Mouse (Mus musculus) B cell, adult (primary cell): ENCODE measurements around the gene Dnajc22. TPM values are rescaled to one million over a fixed set of nuclear protein-coding genes. Genes with fewer than 3 reads are reported as not detected.

Experiments
- total RNA-seq: library from RNA; stranded (reverse); gene quantifications from 4 replicates; pipeline ENCODE4 v1.2.4, GENCODE M21; 2023; ENCODE audit not compliant: inconsistent age

Gene Dnajc22
- 0.33 TPM in 1 of 4 replicates, not detected in the others for total RNA-seq

DNA sequence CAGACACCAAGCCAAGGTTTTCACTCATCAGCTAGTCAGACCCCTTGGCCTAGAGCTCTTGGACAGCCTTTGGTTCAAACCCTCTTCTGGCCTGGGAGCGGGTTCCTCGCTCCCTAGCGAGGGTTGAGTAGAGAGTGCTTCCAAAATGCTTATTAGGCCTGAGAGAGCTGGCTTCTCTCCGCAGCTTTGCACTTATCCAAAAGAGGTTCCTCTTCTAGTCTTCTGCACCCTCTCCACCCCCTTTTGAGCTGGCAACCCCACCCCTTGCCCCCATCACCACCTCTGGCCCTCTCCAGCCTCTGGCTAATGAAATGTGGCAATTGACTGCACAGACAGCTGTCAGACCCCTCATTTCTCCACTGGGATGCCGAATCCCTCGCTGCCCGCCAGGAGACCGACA, at the start of gene Dnajc22:
Gene Dnajc22 (plus strand): TSS at position 301 of the 400 bp plus-strand sequence.

DNA sequence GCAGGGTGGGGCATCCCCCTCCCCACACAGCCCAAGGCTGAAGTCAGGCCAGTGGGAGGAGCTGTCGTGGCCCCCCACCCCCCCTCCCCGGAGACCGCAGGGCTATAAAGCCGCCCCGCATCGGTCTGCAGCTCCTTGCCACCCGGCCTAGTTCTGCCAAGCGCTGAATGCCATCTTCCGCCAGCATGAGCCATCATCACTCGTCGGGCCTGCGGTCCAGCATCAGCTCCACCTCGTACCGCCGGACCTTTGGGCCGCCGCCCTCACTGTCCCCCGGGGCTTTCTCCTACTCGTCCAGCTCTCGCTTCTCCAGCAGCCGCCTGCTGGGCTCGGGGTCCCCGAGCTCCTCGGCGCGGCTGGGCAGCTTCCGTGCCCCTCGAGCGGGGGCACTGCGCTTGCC, 37.9 kb upstream of the Dnajc22 start, which contains the start of gene Prph:
Gene Prph (plus strand): TSS at position 135 of the 400 bp plus-strand sequence.

GRCm38 (mm10) chr15:99074019-99074599, 18.9 kb upstream of the Dnajc22 start, which contains the start of gene Troap:
Gene Troap, plus strand, starts transcription at chr15:99074575.

DNA sequence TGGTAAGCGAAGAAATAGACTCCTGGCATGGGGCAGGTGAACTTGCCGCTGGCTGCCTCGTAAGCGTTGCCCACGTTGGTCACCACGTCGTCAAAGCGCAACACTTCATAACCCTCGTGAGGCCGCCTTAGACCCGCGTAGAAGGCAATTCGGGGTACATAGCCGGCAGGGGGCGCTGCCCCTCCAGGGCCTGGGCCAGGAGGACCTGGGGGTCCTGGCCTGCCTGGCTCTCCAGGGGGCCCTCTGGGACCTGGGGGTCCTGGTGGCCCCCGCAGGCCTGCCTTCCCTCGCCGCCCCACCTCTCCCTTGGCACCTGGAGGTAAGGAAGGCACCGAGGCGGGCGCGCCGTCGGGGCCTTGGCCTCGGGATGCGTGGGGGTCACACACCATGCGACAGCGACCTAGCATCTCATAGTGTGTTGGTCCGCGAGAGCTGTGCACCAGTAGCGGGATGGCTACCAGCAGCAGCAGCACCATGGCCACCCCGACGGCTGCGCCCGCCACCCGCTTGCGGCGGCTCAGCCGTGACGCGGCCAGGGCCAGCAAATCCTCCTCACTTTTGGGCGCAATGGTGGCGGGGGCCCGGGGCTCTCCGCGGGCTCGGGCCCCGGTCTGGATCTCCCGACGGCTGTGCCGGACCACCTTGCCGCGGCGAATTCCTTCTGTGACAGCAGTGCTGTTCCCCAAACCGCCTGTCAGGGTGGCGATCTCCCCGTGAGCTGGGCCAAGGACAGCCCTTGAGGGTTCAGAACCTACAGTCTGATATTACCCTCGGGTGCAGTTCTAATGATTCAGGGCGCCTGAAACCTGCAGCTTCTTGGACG, 5.5 kb upstream of the Dnajc22 start, which contains the start of gene C1ql4:
Gene C1ql4 (minus strand): TSS at position 565 of the 823 bp plus-strand sequence.

GRCm38 (mm10) chr15:99125711-99126080, 32.7 kb downstream of the Dnajc22 start, which contains the start of gene Spats2:
Gene Spats2, plus strand, starts transcription at chr15:99125916.

Other genes with a start within 250 kb of the Dnajc22 start
- gene Kmt2d, start 222.0 kb upstream of the Dnajc22 start, total RNA-seq: 168 to 182 TPM (median 176 TPM) in 4 replicates
- gene Rhebl1, start 198.6 kb upstream of the Dnajc22 start, total RNA-seq: 18.3 to 23.1 TPM (median 21.3 TPM) in 4 replicates
- 0.80 TPM in 1 of 4 replicates, not detected in the others for gene Dhh, start 194.6 kb upstream of the Dnajc22 start, total RNA-seq
- gene Lmbr1l, start 174.9 kb upstream of the Dnajc22 start, total RNA-seq: 228 to 245 TPM (median 238 TPM) in 4 replicates
- 147 to 162 TPM (median 158 TPM) in 4 replicates for gene Tuba1b, start 158.6 kb upstream of the Dnajc22 start, total RNA-seq
- gene Gm49450, start 139.6 kb upstream of the Dnajc22 start, total RNA-seq: not detected in 4 replicates
- 132 to 146 TPM (median 141 TPM) in 4 replicates for gene Tuba1a, start 139.5 kb upstream of the Dnajc22 start, total RNA-seq
- 66.8 to 74.7 TPM (median 73.4 TPM) in 4 replicates for gene Tuba1c, start 63.3 kb upstream of the Dnajc22 start, total RNA-seq
- gene Prph, start 38.0 kb upstream of the Dnajc22 start, total RNA-seq: not detected in 4 replicates
- 0.87 to 1.8 TPM (median 1.6 TPM) in 4 replicates for gene Troap, start 18.6 kb upstream of the Dnajc22 start, total RNA-seq
- gene C1ql4, start 5.4 kb upstream of the Dnajc22 start, total RNA-seq: not detected in 4 replicates
- not detected in 4 replicates for gene Spats2, start 32.7 kb downstream of the Dnajc22 start, total RNA-seq
- gene Kcnh3, start 131.7 kb downstream of the Dnajc22 start, total RNA-seq: 1.9 to 3.3 TPM (median 2.3 TPM) in 4 replicates
- gene Mcrs1, start 158.8 kb downstream of the Dnajc22 start, total RNA-seq: 127 to 144 TPM (median 141 TPM) in 4 replicates
- gene Prpf40b, start 201.9 kb downstream of the Dnajc22 start, total RNA-seq: 13.0 to 24.0 TPM (median 17.7 TPM) in 4 replicates
- gene Fam186b, start 202.7 kb downstream of the Dnajc22 start, total RNA-seq: not detected in 4 replicates